Mouse (Mus musculus): ENCODE results near the gene Fam183b. TPM values are rescaled to one million over a fixed set of nuclear protein-coding genes. Genes with fewer than 3 reads are reported as not detected.
"Not testable (repeated sequence)": the region's sequence is repeated elsewhere in the genome, so short reads cannot be mapped to it uniquely, and the experiment has no call there.

Fam183b gene
- polyA plus RNA-seq, 1 experiment, result not detected

GRCm38 (mm10) chr11:58787651-58788050 lies 14.1 kb downstream of the Fam183b start:
- TF ChIP-seq CTCF (IDR thresholded peaks at IDR 0.05; ENCODE audit: insufficient read depth, low read depth, low read length) (no peak), POLR2A (IDR thresholded peaks at IDR 0.05; ENCODE audit: insufficient read depth, low read depth, low read length) (no peak)
- H3K4me3 ChIP-seq (ENCODE audit: insufficient read depth, low read depth, low read length), result no peak overlapping the region
- no peak overlapping the region for H3K27ac ChIP-seq (ENCODE audit: insufficient read depth, low read depth, low read length)
- H3K4me1 ChIP-seq (ENCODE audit: control insufficient read depth, insufficient read depth, low read length), result peaks cover 2% of the 10 kb centered on the region; the same call in 1 of the 2 replicates
- WGBS, result 79% methylated on average over 10 of the region's 10 CpGs

DNA sequence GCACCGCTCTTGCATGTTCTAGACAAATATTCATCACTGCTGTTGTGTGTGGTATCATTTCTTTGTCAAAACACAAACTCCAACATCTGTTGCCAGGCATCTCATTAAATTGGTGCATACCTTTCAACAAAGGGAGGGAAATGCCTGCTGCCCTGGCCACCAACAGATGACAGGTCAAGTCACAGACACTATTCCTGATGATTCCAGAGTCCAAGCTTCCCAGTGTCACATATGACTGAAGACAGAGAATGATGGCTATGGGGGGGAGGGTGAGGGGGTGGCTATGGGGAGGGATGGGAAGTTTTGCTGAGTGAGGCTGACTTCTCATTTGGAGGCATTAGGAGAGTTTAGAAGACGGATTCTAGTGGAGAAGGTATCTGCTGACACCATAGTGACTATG lies 17.6 kb downstream of the Fam183b start:
- 88% methylated on average over 2 of the region's 2 CpGs for WGBS
- H3K27ac ChIP-seq (ENCODE audit: insufficient read depth, low read depth, low read length), result no peak overlapping the region
- no peak overlapping the region for H3K4me3 ChIP-seq (ENCODE audit: insufficient read depth, low read depth, low read length)
- no peak for TF ChIP-seq POLR2A (IDR thresholded peaks at IDR 0.05; ENCODE audit: insufficient read depth, low read depth, low read length)
- TF ChIP-seq CTCF (IDR thresholded peaks at IDR 0.05; ENCODE audit: insufficient read depth, low read depth, low read length), result no peak
- H3K4me1 ChIP-seq (ENCODE audit: control insufficient read depth, insufficient read depth, low read length), result no peaks in the 10 kb centered on the region; the same call in 1 of the 2 replicates

- no peak for TF ChIP-seq POLR2A (IDR thresholded peaks at IDR 0.05; ENCODE audit: insufficient read depth, low read depth, low read length)
- TF ChIP-seq CTCF (IDR thresholded peaks at IDR 0.05; ENCODE audit: insufficient read depth, low read depth, low read length), result no peak
- WGBS, result 82% methylated on average over 6 of the region's 6 CpGs
- no peak within 1 kb of the TSS for H3K27ac ChIP-seq (ENCODE audit: insufficient read depth, low read depth, low read length)
- H3K4me1 ChIP-seq (ENCODE audit: control insufficient read depth, insufficient read depth, low read length), result no peaks in the 10 kb centered on the region
- H3K4me3 ChIP-seq (ENCODE audit: insufficient read depth, low read depth, low read length), result no peak within 1 kb of the TSS
These were observed 19.2 kb downstream of the Fam183b start, which contains the start of gene Olfr314 for GRCm38 (mm10) chr11:58782480-58783089. Gene Olfr314 (plus strand): TSS chr11:58782952.

- TF ChIP-seq POLR2A (IDR thresholded peaks at IDR 0.05; ENCODE audit: insufficient read depth, low read depth, low read length) (no peak), CTCF (IDR thresholded peaks at IDR 0.05; ENCODE audit: insufficient read depth, low read depth, low read length) (no peak)
- no peak within 1 kb of the TSS for H3K27ac ChIP-seq (ENCODE audit: insufficient read depth, low read depth, low read length)
- H3K4me3 ChIP-seq (ENCODE audit: insufficient read depth, low read depth, low read length), result no peak within 1 kb of the TSS
- H3K4me1 ChIP-seq (ENCODE audit: control insufficient read depth, insufficient read depth, low read length), result no peaks in the 10 kb centered on the region
These were observed 28.9 kb downstream of the Fam183b start, which contains the start of gene Olfr315 for GRCm38 (mm10) chr11:58772888-58773287. Gene Olfr315 (plus strand): TSS chr11:58773188.

DNA sequence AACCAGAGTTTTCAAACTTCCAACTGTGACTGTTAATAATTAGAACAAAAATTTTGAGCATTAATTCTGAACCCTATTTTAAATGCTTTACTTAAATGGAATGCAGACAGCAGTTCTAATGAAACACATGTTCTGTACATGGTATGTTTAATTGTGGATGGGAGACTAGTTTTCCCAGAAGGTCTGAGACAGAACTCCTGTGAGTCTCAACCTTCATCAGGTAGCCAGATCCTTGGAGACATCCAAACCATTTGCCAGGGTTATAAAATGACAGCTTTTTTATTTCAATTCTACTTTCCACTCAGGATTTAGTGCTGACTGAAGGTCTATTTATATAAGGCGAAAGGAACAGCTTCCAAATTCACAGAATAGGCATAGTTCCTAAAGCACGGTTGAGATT lies 49.3 kb downstream of the Fam183b start, which contains the start of gene Olfr316:
Gene Olfr316, plus strand, starts transcription at position 301 of the 400 bp plus-strand sequence.
- WGBS, result 92% methylated on average over 2 of the region's 2 CpGs
- Histone ChIP-seq H3K4me1 (ENCODE audit: control insufficient read depth, insufficient read depth, low read length) (no peaks in the 10 kb centered on the region), H3K4me3 (ENCODE audit: insufficient read depth, low read depth, low read length) (no peak within 1 kb of the TSS), H3K27ac (ENCODE audit: insufficient read depth, low read depth, low read length) (no peak within 1 kb of the TSS)
- TF ChIP-seq POLR2A (IDR thresholded peaks at IDR 0.05; ENCODE audit: insufficient read depth, low read depth, low read length) (no peak), CTCF (IDR thresholded peaks at IDR 0.05; ENCODE audit: insufficient read depth, low read depth, low read length) (no peak)

- not testable (repeated sequence) for H3K4me3 ChIP-seq (ENCODE audit: insufficient read depth, low read depth, low read length); H3K27ac ChIP-seq (ENCODE audit: insufficient read depth, low read depth, low read length); H3K4me1 ChIP-seq (ENCODE audit: control insufficient read depth, insufficient read depth, low read length)
- WGBS, result 72% methylated on average over 18 of the region's 18 CpGs
These were observed 50.7 kb downstream of the Fam183b start for GRCm38 (mm10) chr11:58751096-58751495.

Other genes starting within 250 kb of the Fam183b start
- not detected in 2 replicates for gene Olfr328, start 246.3 kb downstream of the Fam183b start, polyA plus RNA-seq (2012; ENCODE audit: insufficient read depth, insufficient read length, low replicate concordance, missing spikeins)
- not detected in 2 replicates for gene Olfr224, start 231.4 kb downstream of the Fam183b start, polyA plus RNA-seq (2012; ENCODE audit: insufficient read depth, insufficient read length, low replicate concordance, missing spikeins)
- gene Olfr325, start 224.2 kb downstream of the Fam183b start, polyA plus RNA-seq (2012; ENCODE audit: insufficient read depth, insufficient read length, low replicate concordance, missing spikeins), result not detected in 2 replicates
- gene Olfr324, start 206.8 kb downstream of the Fam183b start, polyA plus RNA-seq (2012; ENCODE audit: insufficient read depth, insufficient read length, low replicate concordance, missing spikeins), result not detected in 2 replicates
- gene 2210407C18Rik, start 185.9 kb downstream of the Fam183b start, polyA plus RNA-seq (2012; ENCODE audit: insufficient read depth, insufficient read length, low replicate concordance, missing spikeins), result not detected in 2 replicates
- gene Olfr323, start 171.5 kb downstream of the Fam183b start, polyA plus RNA-seq (2012; ENCODE audit: insufficient read depth, insufficient read length, low replicate concordance, missing spikeins), result not detected in 2 replicates
- not detected in 2 replicates for gene Trim58, start 161.5 kb downstream of the Fam183b start, polyA plus RNA-seq (2012; ENCODE audit: insufficient read depth, insufficient read length, low replicate concordance, missing spikeins)
- not detected in 2 replicates for gene Olfr322, start 143.2 kb downstream of the Fam183b start, polyA plus RNA-seq (2012; ENCODE audit: insufficient read depth, insufficient read length, low replicate concordance, missing spikeins)
- gene Olfr320, start 120.9 kb downstream of the Fam183b start, polyA plus RNA-seq (2012; ENCODE audit: insufficient read depth, insufficient read length, low replicate concordance, missing spikeins), result not detected in 2 replicates
- not detected in 2 replicates for gene Olfr319, start 102.8 kb downstream of the Fam183b start, polyA plus RNA-seq (2012; ENCODE audit: insufficient read depth, insufficient read length, low replicate concordance, missing spikeins)
- not detected in 2 replicates for gene Olfr318, start 77.9 kb downstream of the Fam183b start, polyA plus RNA-seq (2012; ENCODE audit: insufficient read depth, insufficient read length, low replicate concordance, missing spikeins)
- gene Olfr317, start 62.7 kb downstream of the Fam183b start, polyA plus RNA-seq (2012; ENCODE audit: insufficient read depth, insufficient read length, low replicate concordance, missing spikeins), result not detected in 2 replicates
- not detected in 2 replicates for gene Olfr316, start 49.2 kb downstream of the Fam183b start, polyA plus RNA-seq (2012; ENCODE audit: insufficient read depth, insufficient read length, low replicate concordance, missing spikeins)
- not detected in 2 replicates for gene Olfr315, start 28.8 kb downstream of the Fam183b start, polyA plus RNA-seq (2012; ENCODE audit: insufficient read depth, insufficient read length, low replicate concordance, missing spikeins)
- gene Olfr314, start 19.0 kb downstream of the Fam183b start, polyA plus RNA-seq (2012; ENCODE audit: insufficient read depth, insufficient read length, low replicate concordance, missing spikeins), result not detected in 2 replicates
- gene Olfr313, start 13.0 kb upstream of the Fam183b start, polyA plus RNA-seq (2012; ENCODE audit: insufficient read depth, insufficient read length, low replicate concordance, missing spikeins), result not detected in 2 replicates
- gene Olfr312, start 27.3 kb upstream of the Fam183b start, polyA plus RNA-seq (2012; ENCODE audit: insufficient read depth, insufficient read length, low replicate concordance, missing spikeins), result not detected in 2 replicates
- not detected in 2 replicates for gene Olfr311, start 37.3 kb upstream of the Fam183b start, polyA plus RNA-seq (2012; ENCODE audit: insufficient read depth, insufficient read length, low replicate concordance, missing spikeins)
- not detected in 2 replicates for gene Gm12258, start 45.2 kb upstream of the Fam183b start, polyA plus RNA-seq (2012; ENCODE audit: insufficient read depth, insufficient read length, low replicate concordance, missing spikeins)
- gene 2810021J22Rik, start 65.3 kb upstream of the Fam183b start, polyA plus RNA-seq (2012; ENCODE audit: insufficient read depth, insufficient read length, low replicate concordance, missing spikeins), result not detected in 2 replicates
- not detected in 2 replicates for gene Zfp39, start 102.3 kb upstream of the Fam183b start, polyA plus RNA-seq (2012; ENCODE audit: insufficient read depth, insufficient read length, low replicate concordance, missing spikeins)
- not detected in 2 replicates for gene Btnl10, start 115.9 kb upstream of the Fam183b start, polyA plus RNA-seq (2012; ENCODE audit: insufficient read depth, insufficient read length, low replicate concordance, missing spikeins)
- not detected in 2 replicates for gene Rnf187, start 137.0 kb upstream of the Fam183b start, polyA plus RNA-seq (2012; ENCODE audit: insufficient read depth, insufficient read length, low replicate concordance, missing spikeins)
- gene Hist3h2ba, start 147.0 kb upstream of the Fam183b start, polyA plus RNA-seq (2012; ENCODE audit: insufficient read depth, insufficient read length, low replicate concordance, missing spikeins), result not detected in 2 replicates
- not detected in 2 replicates for gene Hist3h2a, start 152.7 kb upstream of the Fam183b start, polyA plus RNA-seq (2012; ENCODE audit: insufficient read depth, insufficient read length, low replicate concordance, missing spikeins)
- gene Trim17, start 152.7 kb upstream of the Fam183b start, polyA plus RNA-seq (2012; ENCODE audit: insufficient read depth, insufficient read length, low replicate concordance, missing spikeins), result not detected in 2 replicates
- gene Trim11, start 176.1 kb upstream of the Fam183b start, polyA plus RNA-seq (2012; ENCODE audit: insufficient read depth, insufficient read length, low replicate concordance, missing spikeins), result not detected in 2 replicates

Data from olfactory bulb, adult 2 months (tissue).